Mouse (Mus musculus) stomach, postnatal 0 days (tissue): ENCODE data around the gene Gm3952.

Source experiments
- CTCF ChIP-seq: IDR thresholded peaks from 2 replicates; pipeline ENCODE4 v1.5.1; 2016; ENCODE audit warnings: antibody characterized with exemption, low read depth, mild to moderate bottlenecking, moderate library complexity
- EP300 ChIP-seq: optimal IDR thresholded peaks from 2 replicates; pipeline ENCODE3; 2016; ENCODE audit warnings: antibody characterized with exemption

DNA sequence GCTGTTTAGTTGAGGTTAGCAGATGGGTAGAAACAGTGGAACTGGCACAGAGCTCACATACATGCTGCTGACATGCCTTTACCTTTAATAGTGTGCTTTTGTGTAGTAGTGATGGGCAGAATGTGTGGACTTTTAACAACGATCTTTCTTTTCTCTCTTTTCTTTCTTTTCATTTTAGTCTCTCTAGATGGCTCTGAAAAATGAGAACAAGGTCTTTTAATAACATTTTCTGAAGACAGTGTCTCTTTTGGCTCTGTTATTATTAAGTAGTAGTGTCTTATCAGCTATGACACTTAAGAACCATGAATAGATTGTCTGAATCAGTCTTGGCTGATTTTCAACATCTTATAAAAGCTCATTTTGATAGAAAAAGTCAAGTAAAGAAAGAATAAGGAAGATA is at the start of gene Gm3952:
- TF ChIP-seq EP300: no peak
- TF ChIP-seq CTCF: no peak
